Mouse (Mus musculus): ENCODE data around the gene Lmx1a. TPM values are rescaled to one million over a fixed set of nuclear protein-coding genes. Genes with fewer than 3 reads are reported as not detected.

The Lmx1a gene
- polyA plus RNA-seq, 1 experiment: not detected

DNA sequence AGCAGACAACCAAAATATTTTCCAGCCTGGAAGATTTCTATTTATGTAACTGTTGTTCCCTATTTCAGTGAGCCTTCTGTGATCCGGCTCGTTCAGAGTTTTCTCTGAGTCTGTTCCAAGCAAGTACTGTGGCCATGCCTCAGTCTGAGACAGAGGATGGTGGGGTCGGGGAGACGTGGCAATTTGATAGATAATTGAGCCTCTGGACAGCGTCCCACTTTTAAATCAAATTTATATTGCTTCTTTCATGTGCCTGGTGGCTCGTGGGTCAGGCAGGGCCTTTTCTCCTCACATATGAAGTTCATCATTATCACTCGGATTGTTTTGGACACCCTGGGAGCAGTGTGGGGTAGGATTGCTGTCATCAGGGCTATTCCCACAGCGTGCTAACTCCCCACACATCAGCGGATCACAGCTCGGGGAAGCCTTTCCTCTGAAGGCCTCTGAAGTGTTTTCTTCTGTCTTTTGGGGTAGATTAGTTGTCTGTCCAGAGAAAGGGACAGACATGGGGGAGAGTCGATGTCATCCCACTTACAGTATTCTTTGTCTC, 6.9 kb downstream of the Lmx1a start:
- Histone ChIP-seq H3K4me2 (ENCODE audit: low read depth) (no peak overlapping the region), H3K27me3 (ENCODE audit: control insufficient read depth, insufficient read depth, insufficient read length) (peaks cover 12% of the 10 kb centered on the region)

DNA sequence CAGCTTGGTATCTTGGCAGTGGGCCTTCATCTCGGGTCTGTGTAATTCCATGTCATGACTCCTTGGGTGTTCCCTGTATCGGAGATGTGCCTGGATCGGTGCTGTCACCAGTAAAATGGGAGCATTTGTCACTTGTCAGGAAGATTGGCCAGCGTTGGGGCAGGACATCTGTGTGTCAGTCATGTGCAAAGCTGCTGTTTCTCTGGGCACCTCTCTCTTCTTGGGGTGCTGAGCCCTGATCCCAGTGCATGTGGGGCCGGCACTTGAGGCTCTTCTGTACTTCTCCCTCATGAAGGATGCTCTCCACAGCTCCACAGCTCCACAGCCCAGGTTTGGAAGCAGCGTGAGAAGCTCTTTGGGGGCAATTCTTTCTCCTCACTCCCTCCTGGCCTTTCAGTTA, 10.7 kb downstream of the Lmx1a start:
- H3K4me2 ChIP-seq (ENCODE audit: low read depth): no peak overlapping the region
- TF ChIP-seq SRF (IDR thresholded peaks at IDR 0.05; ENCODE audit: control insufficient read depth, insufficient read length, low read depth) (no peak), POLR2AphosphoS2 (IDR thresholded peaks at IDR 0.05; ENCODE audit: insufficient read length, low read depth) (no peak), MYOD1 (IDR thresholded peaks at IDR 0.05; ENCODE audit: control insufficient read depth in 1 of 3, insufficient read length in 2 of 3, low read depth in 2 of 3) (no peak), TCF3 (IDR thresholded peaks at IDR 0.05; ENCODE audit: insufficient read length, low read depth) (no peak), E2F4 (IDR thresholded peaks at IDR 0.05; ENCODE audit: insufficient read depth) (no peak), USF1 (IDR thresholded peaks at IDR 0.05; ENCODE audit: low read depth) (no peak), CEBPB (IDR thresholded peaks at IDR 0.05; ENCODE audit: insufficient read depth, poor library complexity, severe bottlenecking) (no peak)
- no peaks in the 10 kb centered on the region for H3K27me3 ChIP-seq (ENCODE audit: control insufficient read depth, insufficient read depth, insufficient read length)

More for the DNA sequence above, 6.9 kb downstream of the Lmx1a start:
- H3K36me3 ChIP-seq (ENCODE audit: control insufficient read depth, insufficient read depth): no peaks in the 10 kb centered on the region
- H3K4me3 ChIP-seq: no peak overlapping the region
- no peak overlapping the region for H3ac ChIP-seq (ENCODE audit: control insufficient read depth, insufficient read length)
- TF ChIP-seq MAX (IDR thresholded peaks at IDR 0.05; ENCODE audit: low read depth) (no peak), USF1 (IDR thresholded peaks at IDR 0.05; ENCODE audit: low read depth) (no peak), MYOD1 (IDR thresholded peaks at IDR 0.05; ENCODE audit: control insufficient read depth in 1 of 3, insufficient read length in 2 of 3, low read depth in 2 of 3) (no peak), TCF3 (IDR thresholded peaks at IDR 0.05; ENCODE audit: insufficient read length, low read depth) (no peak), SRF (IDR thresholded peaks at IDR 0.05; ENCODE audit: control insufficient read depth, insufficient read length, low read depth) (no peak), POLR2A (IDR thresholded peaks at IDR 0.05; ENCODE audit: insufficient read length, low read depth) (no peak), CEBPB (IDR thresholded peaks at IDR 0.05; ENCODE audit: insufficient read depth, poor library complexity, severe bottlenecking) (no peak), E2F4 (IDR thresholded peaks at IDR 0.05; ENCODE audit: insufficient read depth) (no peak), REST (IDR thresholded peaks at IDR 0.05; ENCODE audit: insufficient read depth, insufficient read length) (no peak), MYOG (IDR thresholded peaks at IDR 0.05; ENCODE audit: control insufficient read depth in 1 of 3, insufficient read depth in 1 of 3, insufficient read length in 2 of 3, low read depth in 2 of 3) (no peak), POLR2AphosphoS2 (IDR thresholded peaks at IDR 0.05; ENCODE audit: insufficient read length, low read depth) (no peak), TCF12 (IDR thresholded peaks at IDR 0.05; ENCODE audit: insufficient read depth, poor library complexity, severe bottlenecking) (no peak)
- no peaks in the 10 kb centered on the region for H3K79me2 ChIP-seq (ENCODE audit: control insufficient read depth, insufficient read depth)

DNA sequence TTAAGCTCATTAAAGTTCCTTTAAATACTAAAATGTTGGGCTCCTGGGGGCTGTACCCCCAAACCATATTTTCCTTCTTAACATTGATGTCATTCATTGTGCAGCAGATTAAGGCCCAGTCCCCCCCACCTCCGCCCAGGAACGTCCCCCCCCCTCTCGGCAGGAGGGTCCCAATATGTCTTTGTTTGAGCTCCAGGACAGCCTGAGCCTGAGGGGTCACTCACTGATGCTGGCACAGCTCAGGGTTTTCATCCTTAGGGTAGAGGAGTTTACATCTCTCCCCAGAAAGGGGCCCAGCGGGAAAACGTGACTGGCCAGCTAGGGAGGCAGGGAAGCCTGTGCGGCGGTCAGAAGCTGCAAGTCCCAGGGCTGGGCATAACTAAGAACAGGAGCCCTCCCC, 11.2 kb downstream of the Lmx1a start:
- Histone ChIP-seq H3K4me2 (ENCODE audit: low read depth) (no peak overlapping the region), H3K4me3 (no peak overlapping the region), H3K27me3 (ENCODE audit: control insufficient read depth, insufficient read depth, insufficient read length) (no peaks in the 10 kb centered on the region), H3ac (ENCODE audit: control insufficient read depth, insufficient read length) (no peak overlapping the region), H3K36me3 (ENCODE audit: control insufficient read depth, insufficient read depth) (no peaks in the 10 kb centered on the region), H3K79me2 (ENCODE audit: control insufficient read depth, insufficient read depth) (no peaks in the 10 kb centered on the region)
- no peak for TF ChIP-seq MAX (IDR thresholded peaks at IDR 0.05; ENCODE audit: low read depth)
- TF ChIP-seq MYOD1 (IDR thresholded peaks at IDR 0.05; ENCODE audit: control insufficient read depth in 1 of 3, insufficient read length in 2 of 3, low read depth in 2 of 3): no peak
- TF ChIP-seq POLR2AphosphoS2 (IDR thresholded peaks at IDR 0.05; ENCODE audit: insufficient read length, low read depth): no peak
- TF ChIP-seq USF1 (IDR thresholded peaks at IDR 0.05; ENCODE audit: low read depth): no peak
- TF ChIP-seq REST (IDR thresholded peaks at IDR 0.05; ENCODE audit: insufficient read depth, insufficient read length): no peak
- TF ChIP-seq POLR2A (IDR thresholded peaks at IDR 0.05; ENCODE audit: insufficient read length, low read depth): no peak
- TF ChIP-seq MYOG (IDR thresholded peaks at IDR 0.05; ENCODE audit: control insufficient read depth in 1 of 3, insufficient read depth in 1 of 3, insufficient read length in 2 of 3, low read depth in 2 of 3): no peak
- no peak for TF ChIP-seq TCF12 (IDR thresholded peaks at IDR 0.05; ENCODE audit: insufficient read depth, poor library complexity, severe bottlenecking)
- TF ChIP-seq CEBPB (IDR thresholded peaks at IDR 0.05; ENCODE audit: insufficient read depth, poor library complexity, severe bottlenecking): no peak
- no peak for TF ChIP-seq TCF3 (IDR thresholded peaks at IDR 0.05; ENCODE audit: insufficient read length, low read depth)
- no peak for TF ChIP-seq SRF (IDR thresholded peaks at IDR 0.05; ENCODE audit: control insufficient read depth, insufficient read length, low read depth)

More for the DNA sequence above, 10.7 kb downstream of the Lmx1a start:
- Histone ChIP-seq H3K4me3 (no peak overlapping the region), H3ac (ENCODE audit: control insufficient read depth, insufficient read length) (no peak overlapping the region), H3K36me3 (ENCODE audit: control insufficient read depth, insufficient read depth) (no peaks in the 10 kb centered on the region), H3K79me2 (ENCODE audit: control insufficient read depth, insufficient read depth) (no peaks in the 10 kb centered on the region)

DNA sequence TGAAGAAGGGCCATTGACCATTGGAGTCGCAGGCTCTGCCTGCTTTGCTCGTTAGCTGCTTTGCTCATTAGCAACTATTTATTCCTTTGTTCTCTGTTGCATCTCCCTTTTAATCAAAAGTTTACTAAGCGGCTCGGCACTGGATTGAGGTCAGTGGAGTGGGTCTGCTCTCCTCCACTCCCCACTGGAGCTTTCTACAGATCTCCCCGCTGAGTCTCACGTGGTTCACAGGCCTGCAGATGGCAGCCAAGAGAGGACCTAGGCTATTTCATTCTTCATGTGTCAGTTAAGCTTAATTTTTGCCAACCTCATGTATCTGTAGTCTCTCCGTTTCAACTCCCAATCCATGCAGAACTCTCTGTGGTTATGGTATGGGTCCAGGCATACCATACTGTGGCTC, 16.5 kb downstream of the Lmx1a start:
- H3K36me3 ChIP-seq (ENCODE audit: control insufficient read depth, insufficient read depth): no peaks in the 10 kb centered on the region
- H3K79me2 ChIP-seq (ENCODE audit: control insufficient read depth, insufficient read depth): no peaks in the 10 kb centered on the region
- H3K4me2 ChIP-seq (ENCODE audit: low read depth): no peak overlapping the region
- H3K4me3 ChIP-seq: no peak overlapping the region
- H3ac ChIP-seq (ENCODE audit: control insufficient read depth, insufficient read length): no peak overlapping the region
- TF ChIP-seq POLR2AphosphoS2 (IDR thresholded peaks at IDR 0.05; ENCODE audit: insufficient read length, low read depth): no peak
- TF ChIP-seq TCF12 (IDR thresholded peaks at IDR 0.05; ENCODE audit: insufficient read depth, poor library complexity, severe bottlenecking): no peak
- no peak for TF ChIP-seq POLR2A (IDR thresholded peaks at IDR 0.05; ENCODE audit: insufficient read length, low read depth)
- TF ChIP-seq MYOD1 (IDR thresholded peaks at IDR 0.05; ENCODE audit: control insufficient read depth in 1 of 3, insufficient read length in 2 of 3, low read depth in 2 of 3): no peak
- TF ChIP-seq REST (IDR thresholded peaks at IDR 0.05; ENCODE audit: insufficient read depth, insufficient read length): no peak
- no peak for TF ChIP-seq MAX (IDR thresholded peaks at IDR 0.05; ENCODE audit: low read depth)
- no peak for TF ChIP-seq TCF3 (IDR thresholded peaks at IDR 0.05; ENCODE audit: insufficient read length, low read depth)
- no peak for TF ChIP-seq CEBPB (IDR thresholded peaks at IDR 0.05; ENCODE audit: insufficient read depth, poor library complexity, severe bottlenecking)
- no peak for TF ChIP-seq E2F4 (IDR thresholded peaks at IDR 0.05; ENCODE audit: insufficient read depth)
- no peak for TF ChIP-seq USF1 (IDR thresholded peaks at IDR 0.05; ENCODE audit: low read depth)
- TF ChIP-seq MYOG (IDR thresholded peaks at IDR 0.05; ENCODE audit: control insufficient read depth in 1 of 3, insufficient read depth in 1 of 3, insufficient read length in 2 of 3, low read depth in 2 of 3): no peak
- no peak for TF ChIP-seq SRF (IDR thresholded peaks at IDR 0.05; ENCODE audit: control insufficient read depth, insufficient read length, low read depth)
- no peaks in the 10 kb centered on the region for H3K27me3 ChIP-seq (ENCODE audit: control insufficient read depth, insufficient read depth, insufficient read length)
